Mouse (Mus musculus): Measurements from ENCODE around the gene Scgb2b26. TPM values are rescaled to one million over a fixed set of nuclear protein-coding genes. Genes with fewer than 3 reads are reported as not detected.
"Not testable (repeated sequence)": the region's sequence is repeated elsewhere in the genome, so short reads cannot be mapped to it uniquely, and the experiment has no call there.

Gene Scgb2b26
- not detected in 2 replicates for polyA plus RNA-seq (2012; rRNA removed)

DNA sequence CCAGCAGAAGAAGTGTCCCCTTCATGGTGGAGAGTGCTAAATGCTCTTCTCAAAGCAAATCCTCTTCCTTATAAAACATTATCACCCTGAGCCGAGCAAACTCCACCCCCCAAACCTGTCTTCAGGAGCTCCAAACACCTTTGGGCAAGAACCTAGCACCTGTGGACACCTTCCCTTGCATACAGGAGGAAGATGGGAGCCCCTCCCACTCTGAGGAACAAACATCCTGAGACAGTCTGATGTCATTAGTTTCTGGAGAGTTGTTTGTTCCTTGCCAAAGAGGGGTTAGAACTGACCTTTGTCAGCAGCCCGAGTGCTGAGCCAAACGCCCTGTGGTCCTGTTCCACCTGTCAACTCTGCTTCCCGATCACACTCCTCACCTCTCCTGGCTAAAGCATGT is at the start of gene Scgb2b26:
Gene Scgb2b26, minus strand, starts transcription at position 101 of the 400 bp plus-strand sequence.
- WGBS, result 85% methylated on average over 4 of the region's 4 CpGs
- Histone ChIP-seq H3K4me3 (ENCODE audit: control insufficient read depth, insufficient read depth, low read length) (no peak within 1 kb of the TSS), H3K27me3 (ENCODE audit: control insufficient read depth, insufficient read depth, low read length) (no peaks in the 10 kb centered on the region), H3K4me1 (replicated peaks; ENCODE audit: control insufficient read depth, insufficient read depth, low read length) (no peaks in the 10 kb centered on the region), H3K36me3 (ENCODE audit: control insufficient read depth, insufficient read depth, low read length) (no peaks in the 10 kb centered on the region), H3K27ac (ENCODE audit: control insufficient read depth, insufficient read depth, low read length) (no peak within 1 kb of the TSS)
- TF ChIP-seq CTCF (IDR thresholded peaks at IDR 0.05; ENCODE audit: borderline replicate concordance, control insufficient read depth, extremely low read depth, insufficient read depth, low read length, poor library complexity), result no peak
- no peak for TF ChIP-seq POLR2A (IDR thresholded peaks at IDR 0.05; ENCODE audit: control insufficient read depth, extremely low read depth, insufficient read depth, low read length, poor library complexity)
- no peak for DNase-seq

GRCm38 (mm10) chr7:33982281-33982680 is 37.4 kb upstream of the Scgb2b26 start:
- not testable (repeated sequence) for DNase-seq; H3K4me1 ChIP-seq (replicated peaks; ENCODE audit: control insufficient read depth, insufficient read depth, low read length)
- 20% methylated on average over 8 of the region's 9 CpGs for WGBS

DNA sequence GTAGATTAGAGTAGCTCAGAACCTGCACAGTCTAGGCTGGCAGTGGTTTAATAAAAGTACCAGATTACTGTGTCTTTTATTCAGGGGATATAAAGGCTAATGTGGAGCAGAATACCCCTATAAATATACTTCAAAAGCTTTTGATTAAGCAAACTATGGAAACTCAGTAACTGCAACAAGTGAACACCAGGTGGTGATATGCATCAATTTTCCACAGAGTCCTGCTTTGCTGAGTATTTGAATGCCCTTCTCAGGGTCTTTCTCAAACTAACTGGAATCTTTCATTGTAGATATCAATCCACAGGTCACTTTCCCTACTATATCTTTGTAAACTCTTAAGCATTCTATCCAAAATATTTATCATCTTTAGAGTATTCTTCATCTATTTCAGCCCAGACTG is 41.9 kb downstream of the Scgb2b26 start:
- no peaks in the 10 kb centered on the region for H3K36me3 ChIP-seq (ENCODE audit: control insufficient read depth, insufficient read depth, low read length)
- no peak overlapping the region for H3K4me3 ChIP-seq (ENCODE audit: control insufficient read depth, insufficient read depth, low read length)
- no peak for TF ChIP-seq POLR2A (IDR thresholded peaks at IDR 0.05; ENCODE audit: control insufficient read depth, extremely low read depth, insufficient read depth, low read length, poor library complexity)
- no peak for TF ChIP-seq CTCF (IDR thresholded peaks at IDR 0.05; ENCODE audit: borderline replicate concordance, control insufficient read depth, extremely low read depth, insufficient read depth, low read length, poor library complexity)
- DNase-seq, result no peak
- no peak overlapping the region for H3K27ac ChIP-seq (ENCODE audit: control insufficient read depth, insufficient read depth, low read length)
- H3K4me1 ChIP-seq (replicated peaks; ENCODE audit: control insufficient read depth, insufficient read depth, low read length), result no peaks in the 10 kb centered on the region
- no peaks in the 10 kb centered on the region for H3K27me3 ChIP-seq (ENCODE audit: control insufficient read depth, insufficient read depth, low read length)

More at GRCm38 (mm10) chr7:33982281-33982680, 37.4 kb upstream of the Scgb2b26 start:
- not testable (repeated sequence) for H3K36me3 ChIP-seq (ENCODE audit: control insufficient read depth, insufficient read depth, low read length); H3K4me3 ChIP-seq (ENCODE audit: control insufficient read depth, insufficient read depth, low read length); H3K27ac ChIP-seq (ENCODE audit: control insufficient read depth, insufficient read depth, low read length); H3K27me3 ChIP-seq (ENCODE audit: control insufficient read depth, insufficient read depth, low read length)

- DNase-seq, result no peak
- no peak for TF ChIP-seq POLR2A (IDR thresholded peaks at IDR 0.05; ENCODE audit: control insufficient read depth, extremely low read depth, insufficient read depth, low read length, poor library complexity)
- TF ChIP-seq CTCF (IDR thresholded peaks at IDR 0.05; ENCODE audit: borderline replicate concordance, control insufficient read depth, extremely low read depth, insufficient read depth, low read length, poor library complexity), result no peak
- no peak overlapping the region for H3K4me3 ChIP-seq (ENCODE audit: control insufficient read depth, insufficient read depth, low read length)
- H3K4me1 ChIP-seq (replicated peaks; ENCODE audit: control insufficient read depth, insufficient read depth, low read length), result no peaks in the 10 kb centered on the region
- H3K27me3 ChIP-seq (ENCODE audit: control insufficient read depth, insufficient read depth, low read length), result no peaks in the 10 kb centered on the region
- no peak overlapping the region for H3K27ac ChIP-seq (ENCODE audit: control insufficient read depth, insufficient read depth, low read length)
- 68% methylated on average over 2 of the region's 2 CpGs for WGBS
- H3K36me3 ChIP-seq (ENCODE audit: control insufficient read depth, insufficient read depth, low read length), result no peaks in the 10 kb centered on the region
These were observed 44.0 kb downstream of the Scgb2b26 start for GRCm38 (mm10) chr7:33900803-33901202.

DNA sequence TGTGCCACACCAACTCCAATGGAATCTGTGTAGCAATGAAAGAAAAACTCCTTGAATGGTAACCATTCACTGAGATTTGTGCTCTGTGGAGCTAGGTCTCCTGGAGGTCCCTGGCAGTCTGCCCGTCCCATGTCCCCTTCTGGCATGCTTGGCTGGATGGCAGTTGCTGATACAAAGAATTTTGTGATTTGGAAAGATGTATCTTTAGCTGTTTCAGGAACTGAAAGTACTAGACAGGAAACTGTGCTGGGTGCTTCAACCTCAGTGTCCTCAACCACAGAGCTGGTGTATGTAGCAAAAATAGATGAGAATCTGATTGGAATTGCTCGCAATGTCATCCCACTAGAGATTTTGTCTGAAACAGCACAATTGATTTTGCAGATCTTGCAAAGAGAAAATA is 44.8 kb downstream of the Scgb2b26 start:
- TF ChIP-seq POLR2A (IDR thresholded peaks at IDR 0.05; ENCODE audit: control insufficient read depth, extremely low read depth, insufficient read depth, low read length, poor library complexity), result no peak
- no peak for TF ChIP-seq CTCF (IDR thresholded peaks at IDR 0.05; ENCODE audit: borderline replicate concordance, control insufficient read depth, extremely low read depth, insufficient read depth, low read length, poor library complexity)
- no peak for DNase-seq
- WGBS, result 41% methylated on average over 2 of the region's 2 CpGs

More for the DNA sequence above, 44.8 kb downstream of the Scgb2b26 start:
- H3K4me1 ChIP-seq (replicated peaks; ENCODE audit: control insufficient read depth, insufficient read depth, low read length), result no peaks in the 10 kb centered on the region
- H3K4me3 ChIP-seq (ENCODE audit: control insufficient read depth, insufficient read depth, low read length), result no peak overlapping the region
- H3K27ac ChIP-seq (ENCODE audit: control insufficient read depth, insufficient read depth, low read length), result no peak overlapping the region
- H3K36me3 ChIP-seq (ENCODE audit: control insufficient read depth, insufficient read depth, low read length), result no peaks in the 10 kb centered on the region
- no peaks in the 10 kb centered on the region for H3K27me3 ChIP-seq (ENCODE audit: control insufficient read depth, insufficient read depth, low read length)

Other genes with a start within 250 kb of the Scgb2b26 start
- not detected in 2 replicates for gene Scgb2b24, start 205.7 kb downstream of the Scgb2b26 start, polyA plus RNA-seq (2012; rRNA removed)
- not detected in 2 replicates for gene Scgb1b24, start 201.2 kb downstream of the Scgb2b26 start, polyA plus RNA-seq (2012; rRNA removed)
- gene Scgb2b27, start 68.9 kb upstream of the Scgb2b26 start, polyA plus RNA-seq (2012; rRNA removed), result 0.93 TPM in 1 of 2 replicates, not detected in the other
- not detected in 2 replicates for gene Scgb1b27, start 76.4 kb upstream of the Scgb2b26 start, polyA plus RNA-seq (2012; rRNA removed)
- gene Scgb1b30, start 150.4 kb upstream of the Scgb2b26 start, polyA plus RNA-seq (2012; rRNA removed), result not detected in 2 replicates
- gene Wtip, start 188.2 kb upstream of the Scgb2b26 start, polyA plus RNA-seq (2012; rRNA removed), result 5.0 and 5.8 TPM in 2 replicates
- gene Uba2, start 224.6 kb upstream of the Scgb2b26 start, polyA plus RNA-seq (2012; rRNA removed), result 81.6 and 93.9 TPM in 2 replicates